Mouse (Mus musculus) forebrain, postnatal 0 days (tissue): ENCODE measurements around the gene Mcm5. TPM values are rescaled to one million over a fixed set of nuclear protein-coding genes. Genes with fewer than 3 reads are reported as not detected.
A peak's percentile ranks its signal among the peaks of the same experiment; 100 is the strongest.

Experiments used
- ATAC-seq: fragments of 200-750 bp; cut with Nextera tagmentation; 2 replicates; pipeline ENCODE4 v1.8.0; 2017; ENCODE audit warnings: mild to moderate bottlenecking, moderate library complexity
- DNase-seq: peaks from one replicate; pipeline ENCODE4 v3.0.0-alpha.2; 2015
- H3K27ac ChIP-seq: fragments of 300-500 bp; sonication (generic); 2 replicates; pipeline ENCODE4 v1.5.1; 2014; ENCODE audit warnings: low read depth, mild to moderate bottlenecking, antibody characterized with exemption, low read length, moderate library complexity, mixed read lengths
- H3K27me3 ChIP-seq: fragments of 300-500 bp; sonication (generic); 2 replicates; pipeline ENCODE4 v1.6.1; 2014; ENCODE audit warnings: mild to moderate bottlenecking, low read length, mixed read lengths; ENCODE audit not compliant: insufficient read depth
- H3K36me3 ChIP-seq: fragments of 300-500 bp; sonication (generic); 2 replicates; pipeline ENCODE4 v1.6.1; 2014; ENCODE audit warnings: mild to moderate bottlenecking, moderate library complexity; ENCODE audit not compliant: insufficient read depth
- H3K4me1 ChIP-seq: fragments of 300-500 bp; sonication (generic); 2 replicates; pipeline ENCODE4 v1.6.1; 2014; ENCODE audit warnings: antibody characterized with exemption; ENCODE audit not compliant: insufficient read depth
- H3K4me2 ChIP-seq: fragments of 300-500 bp; sonication (generic); 2 replicates; pipeline ENCODE4 v1.6.1; 2014; ENCODE audit warnings: low read depth, mild to moderate bottlenecking, moderate library complexity
- H3K4me3 ChIP-seq: fragments of 300-500 bp; sonication (generic); 2 replicates; pipeline ENCODE4 v1.5.1; 2014; ENCODE audit warnings: low read depth, low read length, mixed read lengths
- H3K9ac ChIP-seq: fragments of 300-500 bp; sonication (generic); 2 replicates; pipeline ENCODE4 v1.6.1; 2014; ENCODE audit warnings: mild to moderate bottlenecking
- H3K9me3 ChIP-seq: fragments of 300-500 bp; sonication (generic); 2 replicates; pipeline ENCODE4 v1.6.1; 2016; ENCODE audit warnings: low read length
- CTCF ChIP-seq: sonication (generic); IDR thresholded peaks from 2 replicates; pipeline ENCODE4 v1.5.1; 2016; ENCODE audit warnings: antibody characterized with exemption, control low read depth, low read depth
- WGBS: fragments of 180-500 bp; shearing (Covaris S2); extraction: QIAGEN DNeasy Blood & Tissue Kit; methylation state at CpG from one replicate; pipeline ENCODE4 v1.1.7; 2014; 5-methylcytosine and 5-hydroxymethylcytosine counted together
- polyA plus RNA-seq: library from polyadenylated mRNA; unstranded; fragments of >200 nt; fragmentation: Nextera tagmentation; extraction: Ambion mirVana; gene quantifications from 2 replicates; pipeline ENCODE4 v1.2.1, GENCODE M21; 2015
- total RNA-seq: library from RNA; depleted of rRNA; stranded (reverse); fragments of >200 nt; gene quantifications from 2 replicates; pipeline ENCODE4 v1.2.3, GENCODE M21; 2014

Mcm5 gene
- total and polyA plus RNA-seq, 2 experiments from 2014 or later, result 18.3 to 22.2 TPM

DNA sequence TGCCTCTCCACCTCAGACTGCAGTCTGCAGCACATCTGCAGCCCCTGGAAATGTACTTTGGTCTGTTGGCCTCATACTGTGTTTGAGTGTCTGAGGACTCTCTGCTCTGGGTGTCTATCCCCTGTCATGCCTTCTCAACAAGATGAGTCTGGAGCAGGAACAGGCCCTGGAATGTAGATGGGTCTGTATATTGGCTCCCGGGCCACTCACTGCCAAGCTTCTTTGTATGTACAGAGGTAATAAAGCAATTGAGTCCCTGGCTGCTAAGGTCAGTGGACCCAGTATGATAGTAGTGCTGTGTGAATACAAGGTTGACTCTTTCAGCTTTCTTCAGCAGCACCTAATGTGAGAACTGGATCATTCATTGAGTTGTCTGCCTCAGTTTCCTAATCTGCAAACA, 18.0 kb downstream of the Mcm5 start:
- ATAC-seq, result no peak
- no peak for DNase-seq

DNA sequence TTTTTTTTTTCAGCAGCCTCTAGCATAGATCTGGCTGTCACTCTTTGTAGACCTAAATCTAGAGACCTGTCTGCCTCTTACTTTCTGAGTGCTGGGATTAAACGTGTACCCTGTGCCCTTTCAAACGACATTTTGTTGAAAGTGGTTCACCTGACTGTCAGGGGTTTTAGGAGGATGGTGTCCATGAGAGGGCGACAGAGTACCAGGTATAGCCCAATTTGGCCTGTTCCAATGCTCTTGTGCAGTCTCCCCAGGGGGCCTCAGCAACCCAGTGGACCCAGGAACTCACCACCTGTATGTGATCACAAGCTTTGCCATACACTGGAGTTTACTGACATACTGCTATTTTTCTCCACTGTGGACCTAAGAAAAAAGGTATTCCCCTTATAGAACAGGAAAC, 23.1 kb downstream of the Mcm5 start:
- Histone ChIP-seq H3K9me3 (no peaks in the 10 kb centered on the region), H3K27me3 (no peaks in the 10 kb centered on the region), H3K9ac (no peak overlapping the region), H3K4me3 (no peak overlapping the region), H3K27ac (no peak overlapping the region), H3K36me3 (peaks cover 4% of the 10 kb centered on the region; the same call in 1 of the 2 replicates), H3K4me1 (no peaks in the 10 kb centered on the region; the same call in 1 of the 2 replicates), H3K4me2 (no peak overlapping the region)
- 14% methylated on average over 3 of the region's 3 CpGs for WGBS
- ATAC-seq, result no peak
- TF ChIP-seq CTCF, result peak; percentile 74
- peak; percentile 45 for DNase-seq

More for the DNA sequence above, 18.0 kb downstream of the Mcm5 start:
- no peak overlapping the region for H3K4me2 ChIP-seq
- no peak overlapping the region for H3K9ac ChIP-seq
- peaks cover 11% of the 10 kb centered on the region; the same call in 1 of the 2 replicates for H3K36me3 ChIP-seq
- WGBS, result 89% methylated on average over 1 of the region's 1 CpGs
- H3K4me3 ChIP-seq, result no peak overlapping the region
- H3K27me3 ChIP-seq, result no peaks in the 10 kb centered on the region
- no peak for TF ChIP-seq CTCF
- no peaks in the 10 kb centered on the region for H3K4me1 ChIP-seq
- no peak overlapping the region for H3K27ac ChIP-seq
- no peaks in the 10 kb centered on the region for H3K9me3 ChIP-seq

DNA sequence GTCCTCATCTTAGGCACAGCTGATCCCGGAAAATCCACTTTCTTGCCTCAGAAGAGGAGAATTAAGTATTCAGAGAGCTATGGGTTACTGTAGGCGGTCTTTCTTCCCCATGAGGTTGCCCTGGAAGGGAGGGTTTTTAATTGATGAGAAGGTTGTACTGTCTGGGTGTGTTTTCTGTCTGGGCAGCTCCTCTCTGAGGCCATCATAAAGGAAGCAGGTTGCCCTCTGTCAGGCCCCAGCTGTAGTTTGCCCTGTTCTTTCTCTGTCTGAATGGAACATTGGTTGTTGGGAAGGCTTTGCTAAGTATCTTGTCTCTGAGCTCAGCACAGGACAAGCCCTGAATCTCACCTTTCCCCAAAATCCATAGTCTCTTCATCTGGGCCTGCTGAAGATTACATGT, 24.0 kb downstream of the Mcm5 start:
- WGBS, result 85% methylated on average over 2 of the region's 2 CpGs
- no peak overlapping the region for H3K27ac ChIP-seq
- no peak for ATAC-seq
- no peak overlapping the region for H3K9ac ChIP-seq
- TF ChIP-seq CTCF, result no peak
- H3K4me1 ChIP-seq, result no peaks in the 10 kb centered on the region; the same call in 1 of the 2 replicates
- DNase-seq, result no peak
- no peak overlapping the region for H3K4me3 ChIP-seq
- no peaks in the 10 kb centered on the region for H3K27me3 ChIP-seq
- H3K9me3 ChIP-seq, result no peaks in the 10 kb centered on the region
- no peak overlapping the region for H3K4me2 ChIP-seq
- peaks cover 4% of the 10 kb centered on the region; the same call in 1 of the 2 replicates for H3K36me3 ChIP-seq

DNA sequence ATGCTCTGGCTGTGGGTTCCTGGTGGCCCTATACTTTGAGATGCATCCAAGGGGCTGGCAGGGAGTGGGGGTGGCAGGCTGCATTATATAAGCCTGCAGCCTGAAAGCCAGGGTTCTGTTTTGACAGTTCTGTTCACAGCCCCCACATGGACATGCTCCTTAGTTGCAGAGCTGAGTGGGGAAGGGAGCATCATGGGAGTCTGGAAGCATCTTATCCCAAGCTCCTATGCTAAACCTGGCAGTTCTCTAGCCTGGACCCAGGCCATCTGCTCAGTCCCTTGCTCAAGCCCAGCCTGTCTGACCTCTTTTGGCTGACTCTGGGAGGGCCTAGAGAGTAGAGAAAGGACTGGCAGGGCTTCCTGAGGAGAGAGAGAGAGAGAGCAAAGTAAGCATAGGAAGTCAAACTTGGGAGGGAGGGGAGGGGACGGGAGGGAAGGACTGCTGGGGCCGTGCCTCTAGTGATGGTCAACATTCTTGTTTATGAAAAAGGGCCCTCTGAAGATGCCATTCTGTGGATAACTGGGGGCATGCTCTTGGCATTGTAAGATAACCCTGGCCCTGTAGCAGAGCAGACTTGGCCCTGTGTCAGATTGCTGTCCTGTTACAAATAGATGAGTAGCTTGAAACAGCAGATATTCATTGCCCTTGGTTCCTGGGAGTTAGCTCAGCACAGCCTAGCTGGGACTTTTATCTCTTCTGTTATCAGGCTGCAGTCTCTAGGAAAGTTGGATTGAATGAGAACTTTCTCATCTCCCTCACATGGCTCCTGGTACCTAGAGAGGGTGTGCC, 25.4 kb downstream of the Mcm5 start:
- 61% methylated on average over 2 of the region's 2 CpGs for WGBS
- Histone ChIP-seq H3K4me3 (no peak overlapping the region), H3K9me3 (no peaks in the 10 kb centered on the region), H3K27me3 (no peaks in the 10 kb centered on the region), H3K36me3 (no peaks in the 10 kb centered on the region), H3K4me1 (no peaks in the 10 kb centered on the region; the same call in 1 of the 2 replicates), H3K4me2 (no peak overlapping the region), H3K27ac (no peak overlapping the region), H3K9ac (no peak overlapping the region; the same call in 1 of the 2 replicates)
- peak; percentile 70 for ATAC-seq
- peak; percentile 10 for DNase-seq
- no peak for TF ChIP-seq CTCF

- Histone ChIP-seq H3K9ac (no peak overlapping the region), H3K9me3 (no peaks in the 10 kb centered on the region), H3K36me3 (no peaks in the 10 kb centered on the region), H3K4me2 (no peak overlapping the region), H3K4me1 (no peaks in the 10 kb centered on the region; the same call in 1 of the 2 replicates), H3K27me3 (no peaks in the 10 kb centered on the region), H3K27ac (no peak overlapping the region), H3K4me3 (no peak overlapping the region)
- WGBS, result 22% methylated on average over 1 of the region's 1 CpGs
- ATAC-seq (peak; percentile 23), DNase-seq (no peak)
- TF ChIP-seq CTCF, result no peak
Observed at GRCm38 (mm10) chr8:75135756-75136155, 26.4 kb downstream of the Mcm5 start.

DNA sequence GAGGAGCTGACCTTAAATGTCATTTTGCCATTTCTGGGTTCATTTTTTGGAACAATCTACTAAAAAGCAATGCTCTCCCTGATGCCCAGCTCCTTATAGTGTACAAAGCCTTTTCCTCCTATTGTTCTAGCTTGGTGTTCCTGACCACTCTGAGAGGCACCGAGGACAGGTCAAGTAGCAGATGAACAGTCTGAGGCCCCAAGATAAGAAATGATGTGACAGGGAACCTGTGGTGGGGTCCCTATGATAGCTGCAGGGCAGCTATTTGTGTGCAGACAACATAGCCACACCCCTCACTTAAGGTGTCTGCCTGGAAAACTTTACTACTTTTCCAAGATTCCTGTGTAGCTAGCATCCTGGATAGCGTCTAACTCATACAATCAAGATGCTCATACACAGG, 26.9 kb downstream of the Mcm5 start:
- Histone ChIP-seq H3K9ac (no peak overlapping the region), H3K9me3 (no peaks in the 10 kb centered on the region), H3K4me2 (no peak overlapping the region), H3K4me1 (no peaks in the 10 kb centered on the region; the same call in 1 of the 2 replicates), H3K27ac (no peak overlapping the region), H3K36me3 (no peaks in the 10 kb centered on the region), H3K27me3 (no peaks in the 10 kb centered on the region), H3K4me3 (no peak overlapping the region)
- DNase-seq (no peak), ATAC-seq (no peak)
- WGBS, result 75% methylated on average over 2 of the region's 2 CpGs
- TF ChIP-seq CTCF, result no peak

DNA sequence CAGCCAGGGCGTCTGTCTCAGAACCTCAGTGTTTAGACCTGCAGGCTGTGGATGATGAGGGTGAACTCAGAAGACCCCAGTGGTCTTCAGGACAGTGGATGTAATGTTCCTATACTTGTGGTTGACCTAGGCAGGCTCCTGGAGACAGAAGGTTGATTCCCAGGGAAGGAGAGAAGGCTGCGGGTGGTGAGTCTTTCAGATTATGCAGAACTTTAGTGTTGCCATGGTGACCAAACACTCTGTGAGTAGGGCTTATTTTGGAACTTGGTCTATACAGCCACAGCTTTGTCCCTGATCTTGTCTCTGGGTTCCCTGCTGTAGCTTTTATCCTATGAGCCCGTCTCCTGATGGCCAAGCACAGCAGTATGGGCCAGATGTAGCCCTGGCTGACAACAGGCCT, 28.2 kb downstream of the Mcm5 start:
- H3K9me3 ChIP-seq, result no peaks in the 10 kb centered on the region
- no peak overlapping the region for H3K4me2 ChIP-seq
- DNase-seq (peak; percentile 50), ATAC-seq (peak; percentile 81)
- 43% methylated on average over 3 of the region's 3 CpGs for WGBS
- H3K27ac ChIP-seq, result no peak overlapping the region
- H3K4me3 ChIP-seq, result no peak overlapping the region
- no peak overlapping the region for H3K9ac ChIP-seq
- TF ChIP-seq CTCF, result no peak
- no peaks in the 10 kb centered on the region for H3K27me3 ChIP-seq
- no peaks in the 10 kb centered on the region; the same call in 1 of the 2 replicates for H3K4me1 ChIP-seq
- H3K36me3 ChIP-seq, result no peaks in the 10 kb centered on the region
